Mouse (Mus musculus): ENCODE measurements at regions not wholly inside any gene's neighbourhood (a gene's known extent, or its start where the extent isn't known, plus 50 kb on each side); places are given as distances from the start of the nearest gene placed in this dataset.
A peak's percentile ranks its signal among the peaks of the same experiment; 100 is the strongest.

DNA sequence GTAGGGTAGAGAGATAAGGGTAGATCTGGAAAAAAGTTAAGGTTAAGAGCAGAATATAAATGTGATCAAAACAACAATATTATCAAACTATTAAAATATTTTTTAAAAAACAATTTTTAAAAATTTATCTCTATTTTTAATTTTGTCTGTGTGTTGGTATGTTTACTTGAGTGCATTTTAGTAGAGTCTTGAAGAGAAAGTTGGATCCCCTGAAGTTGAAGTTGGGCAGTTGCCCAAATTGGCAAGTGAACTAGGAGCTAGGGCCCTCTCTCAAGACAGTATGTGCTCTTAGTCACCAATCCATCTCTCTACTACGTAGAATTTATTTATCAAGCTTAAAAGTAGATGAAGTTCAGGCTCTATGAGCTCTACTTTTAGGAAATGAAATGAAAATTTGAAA lies 59.9 kb downstream of the Adamts1 start:
- no peak for ATAC-seq (replicated peaks; ENCODE audit: poor library complexity)

GRCm38 (mm10) chr16:85738606-85739195 lies 64.2 kb downstream of the Adamts1 start:
- ATAC-seq (replicated peaks; ENCODE audit: poor library complexity): no peak

DNA sequence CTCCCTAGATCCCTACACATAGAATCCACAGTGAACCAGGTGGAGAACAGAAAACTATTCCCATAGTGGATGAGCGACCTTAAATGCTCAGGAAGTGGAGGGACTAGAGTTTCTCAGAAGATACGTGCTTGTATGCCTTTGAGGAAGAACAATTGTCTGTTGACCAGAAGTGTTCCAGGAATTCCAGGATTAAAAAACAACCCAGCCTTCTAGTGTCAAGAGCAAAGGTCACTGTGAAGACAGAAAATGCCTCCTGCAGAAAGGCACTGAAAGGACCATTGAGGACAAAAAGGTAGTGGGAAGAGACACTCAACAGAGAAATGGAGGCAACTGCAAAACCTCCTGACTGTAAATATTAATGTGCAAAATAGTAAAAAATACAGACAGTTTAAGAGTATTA lies 74.9 kb downstream of the Adamts1 start:
- ATAC-seq (replicated peaks; ENCODE audit: poor library complexity): no peak

GRCm38 (mm10) chr16:85721968-85722367 lies 80.9 kb downstream of the Adamts1 start:
- ATAC-seq (replicated peaks; ENCODE audit: poor library complexity): no peak

DNA sequence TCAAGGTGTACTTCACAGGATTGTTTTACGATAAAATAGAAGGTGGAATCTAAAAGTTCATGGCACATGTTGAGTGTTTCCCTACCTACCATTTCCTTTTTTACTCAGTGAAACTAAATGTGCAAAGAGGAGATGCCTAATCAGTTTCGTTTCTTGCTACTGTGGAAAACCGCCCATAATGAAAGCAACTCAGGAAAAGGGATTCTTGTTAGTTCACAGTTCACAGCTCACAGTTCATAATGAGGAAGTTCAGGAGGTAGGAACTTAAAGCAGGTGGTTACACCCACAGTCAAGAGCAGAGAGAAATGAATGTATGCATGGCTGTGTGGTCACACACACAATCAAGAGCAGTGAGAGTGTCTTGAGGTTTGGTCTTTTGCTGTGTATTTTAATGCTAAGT lies 90.6 kb downstream of the Adamts1 start:
- 0 out of 2 replicates have a peak, but pooled peaks have one; percentile 23 for ATAC-seq (replicated peaks; ENCODE audit: poor library complexity)

- no peak for ATAC-seq (replicated peaks; ENCODE audit: poor library complexity)
Observed at GRCm38 (mm10) chr16:85704254-85705020, 98.5 kb downstream of the Adamts1 start.

- ATAC-seq (replicated peaks; ENCODE audit: poor library complexity): no peak
Observed at GRCm38 (mm10) chr16:85702889-85703480, 99.9 kb downstream of the Adamts1 start.

DNA sequence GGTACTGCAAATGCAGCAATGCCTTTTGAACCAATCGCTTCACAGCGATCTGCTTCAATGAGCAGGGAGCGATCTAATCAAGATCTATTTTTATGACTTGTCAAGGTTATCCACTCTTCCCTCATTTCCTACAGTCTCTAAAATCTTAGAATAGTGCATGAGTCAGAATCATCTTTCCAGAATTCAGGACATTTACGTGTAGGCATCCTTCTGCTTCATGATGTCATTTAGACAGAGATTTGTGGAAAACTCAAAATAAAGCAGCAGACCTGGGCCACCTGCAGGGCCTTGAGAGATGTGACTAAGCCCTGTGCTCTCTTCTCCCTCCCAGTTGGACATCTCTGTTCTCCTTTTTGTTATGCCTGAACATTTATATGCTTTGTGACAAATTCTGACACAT lies 103.6 kb downstream of the Adamts1 start:
- ATAC-seq (replicated peaks; ENCODE audit: poor library complexity): no peak

DNA sequence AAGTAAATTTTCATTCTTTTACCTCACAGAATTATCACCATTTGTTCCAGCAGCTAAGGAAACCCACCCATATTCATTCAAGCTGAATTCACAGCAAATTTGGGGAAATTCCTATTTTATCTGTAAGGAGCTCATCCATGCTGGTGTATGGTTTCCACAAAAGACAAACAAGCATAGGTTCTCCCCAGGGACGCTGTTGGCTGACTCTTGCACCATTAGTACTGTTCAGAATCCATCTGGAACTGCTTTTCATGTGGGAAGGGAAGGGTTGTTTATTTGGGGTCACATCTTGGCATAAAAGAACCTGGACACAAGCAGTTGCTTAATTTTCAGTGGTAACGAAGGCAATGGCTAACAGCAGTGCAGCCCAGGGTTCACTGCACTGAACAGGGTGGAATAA lies 120.2 kb downstream of the Adamts1 start:
- ATAC-seq (replicated peaks; ENCODE audit: poor library complexity): no peak

- peak; percentile 71 for ATAC-seq (replicated peaks; ENCODE audit: poor library complexity)
Observed at GRCm38 (mm10) chr16:85680351-85680750, 122.6 kb downstream of the Adamts1 start.

GRCm38 (mm10) chr16:85678781-85679180 lies 124.1 kb downstream of the Adamts1 start:
- ATAC-seq (replicated peaks; ENCODE audit: poor library complexity): no peak

GRCm38 (mm10) chr16:85678228-85678627 lies 124.7 kb downstream of the Adamts1 start:
- peak; percentile 54; the same call in 1 of the 2 replicates for ATAC-seq (replicated peaks; ENCODE audit: poor library complexity)

GRCm38 (mm10) chr16:85677027-85677426 lies 123.8 kb upstream of the Cyyr1 start:
- ATAC-seq (replicated peaks; ENCODE audit: poor library complexity): peak; percentile 88

DNA sequence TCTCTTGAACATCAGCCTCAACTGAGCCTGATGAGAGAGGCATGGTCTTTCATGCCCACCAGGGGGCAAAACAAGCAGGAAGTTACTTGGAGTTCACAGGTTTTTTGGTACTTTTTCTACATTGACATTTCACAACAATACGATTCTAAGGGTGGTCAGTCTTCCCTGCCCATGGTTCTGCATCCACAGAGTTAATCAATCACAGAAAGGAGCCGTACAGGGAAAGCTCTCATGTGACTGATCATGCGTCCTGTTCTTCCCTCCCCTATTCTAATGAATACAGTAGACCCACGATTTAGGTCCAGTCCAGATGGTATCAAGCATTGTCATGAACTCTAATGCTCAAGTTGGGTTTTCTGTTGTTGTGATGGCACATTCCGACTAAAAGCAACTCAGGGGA lies 115.6 kb upstream of the Cyyr1 start:
- no peak for ATAC-seq (replicated peaks; ENCODE audit: poor library complexity)

- ATAC-seq (replicated peaks; ENCODE audit: poor library complexity): no peak
Observed at GRCm38 (mm10) chr16:85667790-85668189, 114.6 kb upstream of the Cyyr1 start.

- ATAC-seq (replicated peaks; ENCODE audit: poor library complexity): no peak
Observed at GRCm38 (mm10) chr16:85649516-85649915, 96.3 kb upstream of the Cyyr1 start.

DNA sequence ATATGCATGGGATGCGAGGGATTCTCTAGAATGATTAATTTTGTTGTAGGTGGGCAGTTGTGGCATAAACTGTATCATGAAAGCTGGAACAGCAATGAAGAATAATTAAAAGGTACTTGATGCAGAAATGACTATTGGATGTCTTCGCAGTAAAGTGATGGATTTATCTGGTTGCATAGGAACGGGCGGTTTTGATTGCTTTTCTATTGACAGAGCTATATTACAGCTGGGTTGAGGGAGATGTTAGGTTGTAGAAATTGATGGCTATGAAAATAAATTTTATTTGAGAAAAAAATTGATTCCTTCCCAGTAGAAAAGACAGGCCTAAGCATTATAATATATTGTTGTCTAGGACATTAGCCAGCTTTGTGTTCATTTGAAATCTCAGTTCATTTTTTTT lies 87.8 kb upstream of the Cyyr1 start:
- no peak for ATAC-seq (replicated peaks; ENCODE audit: poor library complexity)

DNA sequence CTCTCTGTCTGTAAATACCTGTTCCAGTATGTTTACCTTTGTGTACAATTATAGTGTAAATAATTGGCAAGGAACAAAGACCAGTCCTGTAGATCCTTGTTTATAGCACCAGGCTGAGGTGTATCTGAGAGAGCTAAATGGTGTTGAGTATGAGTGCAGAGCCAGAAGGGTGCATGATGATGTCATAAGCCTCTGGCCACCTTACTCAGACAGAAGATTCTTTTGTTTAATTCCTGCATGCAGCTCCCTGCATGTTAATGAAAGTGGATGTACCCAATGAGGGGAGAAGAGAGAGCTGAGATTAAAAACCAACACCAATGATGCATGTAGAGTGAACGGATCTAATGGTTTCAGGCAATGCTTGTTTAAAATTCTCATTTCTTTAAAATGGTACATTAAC lies 83.9 kb upstream of the Cyyr1 start:
- no peak for ATAC-seq (replicated peaks; ENCODE audit: poor library complexity)

- ATAC-seq (replicated peaks; ENCODE audit: poor library complexity): no peak
Observed at GRCm38 (mm10) chr16:85629738-85630137, 76.5 kb upstream of the Cyyr1 start.

- no peak for ATAC-seq (replicated peaks; ENCODE audit: poor library complexity)
Observed at GRCm38 (mm10) chr16:85624505-85624904, 71.3 kb upstream of the Cyyr1 start.

GRCm38 (mm10) chr16:85604089-85604488 lies 50.9 kb upstream of the Cyyr1 start:
- ATAC-seq (replicated peaks; ENCODE audit: poor library complexity): no peak

Measured in megakaryocyte progenitor cell, adult 5-6 weeks (primary cell).